Mouse (Mus musculus) CD4-positive helper T cell, adult 2 months (primary cell): ENCODE data around the gene Entr1.
A peak's percentile ranks its signal among the peaks of the same experiment; 100 is the strongest.
"Not testable (repeated sequence)": the region's sequence is repeated elsewhere in the genome, so short reads cannot be mapped to it uniquely, and the experiment has no call there.

Source experiments
- DNase-seq: peaks from one replicate; pipeline ENCODE4 v3.0.0-alpha.2; 2012; ENCODE audit warnings: low read depth, missing footprints, low spot score

Gene Entr1

GRCm38 (mm10) chr2:26388682-26389153 lies 398 bp downstream of the Entr1 start:
- DNase-seq = no peak

- DNase-seq = no peak
Observed at GRCm38 (mm10) chr2:26387713-26388112, 1.4 kb downstream of the Entr1 start.

GRCm38 (mm10) chr2:26380871-26381270 lies 8.2 kb downstream of the Entr1 start:
- not testable (repeated sequence) for DNase-seq

GRCm38 (mm10) chr2:26380131-26380771 lies 8.9 kb downstream of the Entr1 start, which contains the start of gene Snapc4:
Gene Snapc4, minus strand, starts transcription at chr2:26380653.
- DNase-seq = peak; percentile 89

GRCm38 (mm10) chr2:26372396-26372795 lies 16.7 kb downstream of the Entr1 start:
- DNase-seq = no peak

GRCm38 (mm10) chr2:26368572-26368971 lies 20.5 kb downstream of the Entr1 start:
- DNase-seq = no peak

- DNase-seq = no peak
Observed at GRCm38 (mm10) chr2:26367911-26368310, 21.2 kb downstream of the Entr1 start.

GRCm38 (mm10) chr2:26364738-26365465 lies 24.2 kb downstream of the Entr1 start:
- DNase-seq = no peak

- DNase-seq = no peak
Observed at GRCm38 (mm10) chr2:26363481-26363880, 25.6 kb downstream of the Entr1 start.

- DNase-seq = no peak
Observed at GRCm38 (mm10) chr2:26362991-26363390, 26.1 kb downstream of the Entr1 start.

- DNase-seq = no peak
Observed at GRCm38 (mm10) chr2:26360772-26361171, 28.3 kb downstream of the Entr1 start, which contains the start of gene Card9. Gene Card9, minus strand, starts transcription at chr2:26360918.

GRCm38 (mm10) chr2:26359983-26360382 lies 29.1 kb downstream of the Entr1 start:
- no peak for DNase-seq

- no peak for DNase-seq
Observed at GRCm38 (mm10) chr2:26358667-26359320, 30.3 kb downstream of the Entr1 start.

GRCm38 (mm10) chr2:26357484-26357883 lies 31.6 kb downstream of the Entr1 start:
- no peak for DNase-seq

GRCm38 (mm10) chr2:26356678-26357077 lies 32.4 kb downstream of the Entr1 start:
- DNase-seq = peak; percentile 14

GRCm38 (mm10) chr2:26356231-26356630 lies 32.9 kb downstream of the Entr1 start:
- no peak for DNase-seq

GRCm38 (mm10) chr2:26354401-26354800 lies 34.7 kb downstream of the Entr1 start:
- no peak for DNase-seq

- DNase-seq = no peak
Observed at GRCm38 (mm10) chr2:26353066-26353980, 35.8 kb downstream of the Entr1 start.

- no peak for DNase-seq
Observed at GRCm38 (mm10) chr2:26352291-26352910, 36.7 kb downstream of the Entr1 start.

- peak; percentile 95 for DNase-seq
Observed at GRCm38 (mm10) chr2:26351358-26352290, 37.5 kb downstream of the Entr1 start, which contains the start of gene Dnlz. Gene Dnlz, minus strand, starts transcription at chr2:26352110.
